Mouse (Mus musculus) kidney, postnatal 0 days (tissue): ENCODE measurements at regions not wholly inside any gene's neighbourhood (a gene's known extent, or its start where the extent isn't known, plus 50 kb on each side); places are given as distances from the start of the nearest gene placed in this dataset.

Source experiments
- ATAC-seq: fragments of 200-750 bp; cut with Nextera tagmentation; replicated peaks from 2 replicates; pipeline ENCODE4 v1.8.0; 2017; ENCODE audit warnings: low read depth, moderate number of reproducible peaks, moderate TSS enrichment, moderate library complexity; ENCODE audit not compliant: low FRiP score
- DNase-seq: peaks from one replicate; pipeline ENCODE4 v3.0.0-alpha.2; 2016; ENCODE audit warnings: low spot score
- H3K27ac ChIP-seq: fragments of 300-500 bp; sonication (generic); 2 replicates; pipeline ENCODE4 v1.5.1; 2014; ENCODE audit warnings: mild to moderate bottlenecking
- H3K27me3 ChIP-seq: fragments of 300-500 bp; sonication (generic); 2 replicates; pipeline ENCODE4 v1.6.1; 2014; ENCODE audit warnings: low read length, mixed read lengths; ENCODE audit not compliant: insufficient read depth
- H3K36me3 ChIP-seq: fragments of 300-500 bp; sonication (generic); 2 replicates; pipeline ENCODE4 v1.6.1; 2014; ENCODE audit warnings: low read length, mixed read lengths; ENCODE audit not compliant: insufficient read depth
- H3K4me1 ChIP-seq: fragments of 300-500 bp; sonication (generic); replicated peaks from 2 replicates; pipeline ENCODE4 v1.6.1; 2014; ENCODE audit warnings: antibody characterized with exemption, low read length, mixed read lengths; ENCODE audit not compliant: insufficient read depth
- H3K4me2 ChIP-seq: fragments of 300-500 bp; sonication (generic); 2 replicates; pipeline ENCODE4 v1.6.1; 2014; ENCODE audit warnings: mild to moderate bottlenecking, low read length, moderate library complexity, mixed read lengths
- H3K4me3 ChIP-seq: fragments of 300-500 bp; sonication (generic); replicated peaks from 2 replicates; pipeline ENCODE4 v1.5.1; 2014; ENCODE audit warnings: low read depth, low read length
- H3K9ac ChIP-seq: fragments of 300-500 bp; sonication (generic); 2 replicates; pipeline ENCODE4 v1.6.1; 2014; ENCODE audit warnings: low read depth, low read length
- H3K9me3 ChIP-seq: fragments of 300-500 bp; sonication (generic); replicated peaks from 2 replicates; pipeline ENCODE4 v1.6.1; 2016; ENCODE audit warnings: low read length, inconsistent platforms, mixed read lengths
- CTCF ChIP-seq: IDR thresholded peaks from 2 replicates; pipeline ENCODE4 v1.5.1; 2016; ENCODE audit warnings: antibody characterized with exemption, low read depth, mild to moderate bottlenecking, moderate library complexity
- WGBS: fragments of 180-500 bp; shearing (Covaris S2); extraction: QIAGEN DNeasy Blood & Tissue Kit; methylation state at CpG from one replicate; pipeline ENCODE4 v1.1.7; 2014; 5-methylcytosine and 5-hydroxymethylcytosine counted together

DNA sequence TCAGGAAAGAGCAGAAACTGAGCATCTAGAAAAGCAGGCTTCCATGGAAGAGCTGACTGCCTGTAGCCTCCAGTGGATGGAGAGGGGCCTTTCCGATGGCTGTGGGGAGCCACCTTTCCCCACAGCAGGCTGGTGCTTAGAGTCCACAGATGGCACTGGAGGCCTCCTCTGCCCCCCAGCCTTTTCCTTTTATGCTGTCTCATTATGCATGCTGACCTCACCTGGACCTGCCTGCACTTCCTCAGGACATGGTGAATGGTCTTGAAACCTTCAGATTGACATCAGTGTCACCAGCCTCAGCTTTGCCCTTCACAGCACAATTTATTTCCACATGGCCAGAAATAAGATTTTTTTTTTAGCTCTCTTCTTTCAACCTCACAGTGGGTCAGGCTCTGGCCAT lies 205.8 kb upstream of the Nlrp1b start:
- Histone ChIP-seq H3K4me1 (no peaks in the 10 kb centered on the region), H3K9me3 (no peaks in the 10 kb centered on the region), H3K27ac (no peak overlapping the region), H3K4me3 (no peak overlapping the region), H3K4me2 (no peak overlapping the region), H3K27me3 (no peaks in the 10 kb centered on the region), H3K9ac (no peak overlapping the region), H3K36me3 (no peaks in the 10 kb centered on the region)
- ATAC-seq, result no peak
- TF ChIP-seq CTCF, result no peak
- WGBS, result 80% methylated on average over 1 of the region's 1 CpGs
- no peak for DNase-seq

GRCm38 (mm10) chr11:71436801-71437200 lies 206.3 kb upstream of the Nlrp1b start:
- H3K27ac ChIP-seq, result no peak overlapping the region
- no peak overlapping the region for H3K9ac ChIP-seq
- TF ChIP-seq CTCF, result no peak
- no peak overlapping the region for H3K4me2 ChIP-seq
- ATAC-seq, result no peak
- no peak overlapping the region for H3K4me3 ChIP-seq
- no peaks in the 10 kb centered on the region for H3K9me3 ChIP-seq
- no peaks in the 10 kb centered on the region for H3K4me1 ChIP-seq
- WGBS, result 44% methylated on average over 2 of the region's 2 CpGs
- H3K36me3 ChIP-seq, result no peaks in the 10 kb centered on the region
- H3K27me3 ChIP-seq, result no peaks in the 10 kb centered on the region
- no peak for DNase-seq

DNA sequence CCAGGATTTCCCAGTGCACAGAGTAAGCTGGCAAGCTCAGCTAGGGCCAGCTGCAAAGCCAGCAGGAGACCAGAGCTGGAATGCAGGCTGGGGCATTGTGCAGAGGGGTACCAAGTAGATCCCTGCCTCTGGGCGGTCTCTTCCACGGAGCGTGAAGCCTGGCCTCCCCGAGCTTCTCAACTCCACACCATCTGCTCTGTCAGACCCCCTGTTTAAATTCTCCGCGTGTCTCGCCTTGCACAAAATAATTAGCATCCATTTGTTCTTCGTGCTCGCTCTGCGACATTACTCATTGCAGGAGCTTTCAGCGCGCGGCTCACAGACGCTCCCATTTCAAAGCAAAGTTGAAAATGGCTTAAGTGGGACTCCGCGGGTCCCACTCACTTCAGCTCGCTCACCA lies 209.3 kb upstream of the Nlrp1b start:
- Histone ChIP-seq H3K27me3 (no peaks in the 10 kb centered on the region), H3K36me3 (no peaks in the 10 kb centered on the region), H3K4me1 (no peaks in the 10 kb centered on the region), H3K9me3 (no peaks in the 10 kb centered on the region), H3K4me2 (peak overlapping the region; percentile 31; the same call in 1 of the 2 replicates), H3K27ac (no peak overlapping the region), H3K4me3 (no peak overlapping the region), H3K9ac (no peak overlapping the region)
- WGBS, result under 1% methylated on average over 17 of the region's 17 CpGs
- DNase-seq, result peak; percentile 14
- TF ChIP-seq CTCF, result no peak
- ATAC-seq, result no peak

DNA sequence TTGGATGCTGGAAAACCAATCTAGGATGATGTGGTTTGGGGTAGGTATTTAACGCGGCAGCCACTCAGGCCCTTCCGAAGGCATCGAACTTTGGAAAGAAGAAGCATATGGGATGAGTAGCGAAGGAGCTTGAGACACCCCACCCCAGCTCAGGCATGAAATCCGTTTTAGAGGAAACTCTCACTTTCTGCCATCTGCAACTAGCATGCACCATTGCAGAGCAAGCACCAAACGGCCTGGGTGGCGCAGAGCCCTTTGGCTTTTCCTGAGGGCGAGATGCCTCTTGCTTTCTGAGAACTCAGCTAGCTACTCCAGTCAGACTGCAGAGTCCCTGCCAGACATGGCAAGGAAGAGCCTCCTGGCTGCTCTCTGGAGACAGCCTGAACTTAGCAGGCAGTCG lies 209.9 kb upstream of the Nlrp1b start:
- Histone ChIP-seq H3K4me2 (no peak overlapping the region), H3K27me3 (no peaks in the 10 kb centered on the region), H3K4me1 (no peaks in the 10 kb centered on the region), H3K9me3 (no peaks in the 10 kb centered on the region), H3K36me3 (no peaks in the 10 kb centered on the region), H3K9ac (no peak overlapping the region), H3K4me3 (no peak overlapping the region), H3K27ac (no peak overlapping the region)
- DNase-seq, result no peak
- 48% methylated on average over 10 of the region's 10 CpGs for WGBS
- no peak for TF ChIP-seq CTCF
- ATAC-seq, result no peak

- no peak for DNase-seq
- H3K27ac ChIP-seq, result no peak overlapping the region
- no peak overlapping the region for H3K4me2 ChIP-seq
- ATAC-seq, result no peak
- WGBS, result 60% methylated on average over 6 of the region's 6 CpGs
- no peak overlapping the region for H3K9ac ChIP-seq
- TF ChIP-seq CTCF, result no peak
- H3K36me3 ChIP-seq, result no peaks in the 10 kb centered on the region
- no peak overlapping the region for H3K4me3 ChIP-seq
- no peaks in the 10 kb centered on the region for H3K9me3 ChIP-seq
- no peaks in the 10 kb centered on the region for H3K4me1 ChIP-seq
- H3K27me3 ChIP-seq, result no peaks in the 10 kb centered on the region
Observed at GRCm38 (mm10) chr11:71444056-71444455, 213.5 kb upstream of the Nlrp1b start.

- ATAC-seq (no peak), DNase-seq (no peak)
- WGBS, result 55% methylated on average over 5 of the region's 5 CpGs
- no peaks in the 10 kb centered on the region for H3K4me1 ChIP-seq
- H3K9me3 ChIP-seq, result no peaks in the 10 kb centered on the region
- H3K36me3 ChIP-seq, result no peaks in the 10 kb centered on the region
- TF ChIP-seq CTCF, result no peak
- no peak overlapping the region for H3K4me2 ChIP-seq
- H3K9ac ChIP-seq, result no peak overlapping the region
- H3K27me3 ChIP-seq, result no peaks in the 10 kb centered on the region
- H3K27ac ChIP-seq, result no peak overlapping the region
- H3K4me3 ChIP-seq, result no peak overlapping the region
Observed at GRCm38 (mm10) chr11:71446641-71447040, 216.1 kb upstream of the Nlrp1b start.
